Mouse (Mus musculus) testis, adult 2 months (tissue): ENCODE measurements around the gene Pym1.

Experiments
- CTCF ChIP-seq: fragments of 200-500 bp; IDR thresholded peaks from 2 replicates; pipeline ENCODE4 v1.5.1; 2012; ENCODE audit warnings: low read depth, mild to moderate bottlenecking, inconsistent platforms, low read length, moderate library complexity; ENCODE audit not compliant: control insufficient read depth, insufficient read depth, insufficient replicate concordance
- POLR2A ChIP-seq: fragments of 200-500 bp; IDR thresholded peaks from 2 replicates; pipeline ENCODE4 v1.6.1; 2012; ENCODE audit warnings: low read depth, mild to moderate bottlenecking, inconsistent platforms, low read length, moderate library complexity; ENCODE audit not compliant: control insufficient read depth

DNA sequence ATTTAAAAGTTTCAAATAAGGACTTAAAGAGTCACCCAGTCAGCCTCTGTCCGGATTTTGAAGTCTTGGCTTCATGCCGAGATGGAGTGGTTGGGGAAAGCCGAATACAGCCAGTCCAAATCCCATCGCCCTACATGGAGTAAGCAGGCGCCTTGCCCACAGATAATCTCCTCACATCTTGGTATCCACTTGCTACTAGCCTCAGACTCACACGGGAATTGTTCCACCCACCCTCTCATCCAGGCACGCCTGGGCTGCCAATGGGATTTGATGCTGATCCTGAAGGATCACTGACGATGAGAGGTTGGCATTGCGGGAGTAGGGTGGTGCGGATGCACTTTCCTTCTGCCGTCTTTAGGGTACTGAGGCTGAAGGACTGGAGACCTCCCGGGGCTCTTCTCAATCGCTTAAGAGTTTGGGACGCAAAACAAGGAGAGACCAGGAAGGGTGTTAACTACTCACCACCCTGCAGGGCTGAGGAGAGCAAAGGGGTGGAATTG lies 56.1 kb downstream of the Pym1 start, which contains the start of gene Dnajc14:
- TF ChIP-seq POLR2A (no peak), CTCF (no peak)
